Mouse (Mus musculus) bone marrow, adult 2 months (tissue): ENCODE measurements around the gene Sh3bp5. TPM values are rescaled to one million over a fixed set of nuclear protein-coding genes. Genes with fewer than 3 reads are reported as not detected.

Experiments
- H3K27ac ChIP-seq: fragments of 200-500 bp; 2 replicates; pipeline ENCODE4 v1.5.1; 2012; ENCODE audit warnings: low read depth, mild to moderate bottlenecking, control low read depth, inconsistent platforms, low read length; ENCODE audit not compliant: control insufficient read depth, poor library complexity, insufficient read depth
- H3K4me1 ChIP-seq: fragments of 200-500 bp; 2 replicates; pipeline ENCODE4 v1.6.1; 2011; ENCODE audit warnings: low read length; ENCODE audit not compliant: control insufficient read depth, insufficient read depth
- H3K4me3 ChIP-seq: fragments of 200-500 bp; replicated peaks from 2 replicates; pipeline ENCODE3; 2011; ENCODE audit warnings: mild to moderate bottlenecking, low read depth, low read length, control low read depth; ENCODE audit not compliant: control insufficient read depth
- CTCF ChIP-seq: fragments of 200-500 bp; IDR thresholded peaks from 2 replicates; pipeline ENCODE4 v1.5.1; 2011; ENCODE audit warnings: low read length, control low read depth; ENCODE audit not compliant: control insufficient read depth, insufficient read depth
- POLR2A ChIP-seq: fragments of 200-500 bp; IDR thresholded peaks from 2 replicates; pipeline ENCODE4 v1.6.1; 2011; ENCODE audit warnings: low read depth, mild to moderate bottlenecking, control low read depth, low read length, borderline replicate concordance; ENCODE audit not compliant: control insufficient read depth
- WGBS: fragments of 180-500 bp; shearing (Covaris S2); methylation state at CpG from one replicate; pipeline ENCODE4 v1.1.7; 2018; 5-methylcytosine and 5-hydroxymethylcytosine counted together
- polyA plus RNA-seq: library from polyadenylated mRNA; stranded (reverse); fragments of >200 nt; gene quantifications from 2 replicates; pipeline ENCODE4 v1.2.4, GENCODE M21; 2011; ENCODE audit warnings: low replicate concordance; ENCODE audit not compliant: missing spikeins, insufficient read depth, insufficient read length

Sh3bp5 gene
- polyA plus RNA-seq, 1 experiment: 24.0 TPM

- WGBS: 69% methylated on average over 13 of the region's 13 CpGs
- H3K4me1 ChIP-seq: peaks cover 12% of the 10 kb centered on the region
- H3K27ac ChIP-seq: no peak overlapping the region
- no peak for TF ChIP-seq POLR2A
- no peak for TF ChIP-seq CTCF
- no peak overlapping the region for H3K4me3 ChIP-seq
These were observed 47.6 kb downstream of the Sh3bp5 start for GRCm38 (mm10) chr14:31388086-31388872.

GRCm38 (mm10) chr14:31387301-31387981 is 48.4 kb downstream of the Sh3bp5 start:
- H3K27ac ChIP-seq: no peak overlapping the region
- H3K4me1 ChIP-seq: peaks cover 5% of the 10 kb centered on the region; the same call in 1 of the 2 replicates
- TF ChIP-seq POLR2A: no peak
- TF ChIP-seq CTCF: no peak
- 44% methylated on average over 11 of the region's 11 CpGs for WGBS
- no peak overlapping the region for H3K4me3 ChIP-seq

- TF ChIP-seq CTCF (peak; percentile 96), POLR2A (no peak)
- Histone ChIP-seq H3K4me3 (no peak overlapping the region), H3K4me1 (peaks cover 3% of the 10 kb centered on the region; the same call in 1 of the 2 replicates), H3K27ac (peak overlapping the region; percentile 31; the same call in 1 of the 2 replicates)
- WGBS: 48% methylated on average over 13 of the region's 13 CpGs
These were observed 49.7 kb downstream of the Sh3bp5 start for GRCm38 (mm10) chr14:31385977-31386697.

GRCm38 (mm10) chr14:31385406-31385805 is 50.5 kb downstream of the Sh3bp5 start:
- Histone ChIP-seq H3K4me3 (no peak overlapping the region), H3K4me1 (peaks cover 3% of the 10 kb centered on the region; the same call in 1 of the 2 replicates), H3K27ac (no peak overlapping the region)
- WGBS: 81% methylated on average over 5 of the region's 5 CpGs
- no peak for TF ChIP-seq CTCF
- TF ChIP-seq POLR2A: no peak

- Histone ChIP-seq H3K4me1 (peaks cover 3% of the 10 kb centered on the region; the same call in 1 of the 2 replicates), H3K27ac (no peak overlapping the region), H3K4me3 (no peak overlapping the region)
- TF ChIP-seq POLR2A: no peak
- TF ChIP-seq CTCF: no peak
- 70% methylated on average over 13 of the region's 13 CpGs for WGBS
These were observed 51.2 kb downstream of the Sh3bp5 start for GRCm38 (mm10) chr14:31384366-31385323.

- Histone ChIP-seq H3K4me3 (no peak overlapping the region), H3K27ac (no peak overlapping the region), H3K4me1 (peaks cover 2% of the 10 kb centered on the region; the same call in 1 of the 2 replicates)
- 79% methylated on average over 11 of the region's 11 CpGs for WGBS
- TF ChIP-seq CTCF (no peak), POLR2A (no peak)
These were observed 52.3 kb downstream of the Sh3bp5 start for GRCm38 (mm10) chr14:31383470-31384050.

GRCm38 (mm10) chr14:31382276-31382675 is 53.6 kb downstream of the Sh3bp5 start:
- Histone ChIP-seq H3K4me3 (no peak overlapping the region), H3K27ac (no peak overlapping the region), H3K4me1 (0 out of 2 replicates have a peak, but pooled peaks cover 2% of the 10 kb centered on the region)
- TF ChIP-seq POLR2A (no peak), CTCF (no peak)
- WGBS: 91% methylated on average over 8 of the region's 8 CpGs
